Mouse (Mus musculus) liver, adult 2 months (tissue): ENCODE results near the gene Cela1. TPM values are rescaled to one million over a fixed set of nuclear protein-coding genes. Genes with fewer than 3 reads are reported as not detected.

Experiments used
- DNase-seq: peaks from one replicate; pipeline ENCODE4 v3.0.0-alpha.2; 2011; ENCODE audit warnings: low read depth, low spot score; ENCODE audit errors: extremely low read depth
- H3K27ac ChIP-seq: fragments of 200-500 bp; replicated peaks from 2 replicates; pipeline ENCODE4 v1.5.1; 2012; ENCODE audit warnings: low read depth, mild to moderate bottlenecking, control low read depth, inconsistent platforms, low read length; ENCODE audit not compliant: insufficient read depth
- H3K27me3 ChIP-seq: fragments of 200-500 bp; 2 replicates; pipeline ENCODE4 v1.6.1; 2012; ENCODE audit warnings: mild to moderate bottlenecking, moderate library complexity, low read length, inconsistent platforms; ENCODE audit not compliant: control insufficient read depth, insufficient read depth
- H3K36me3 ChIP-seq: fragments of 200-500 bp; 2 replicates; pipeline ENCODE4 v1.6.1; 2012; ENCODE audit warnings: low read length, inconsistent platforms; ENCODE audit not compliant: control insufficient read depth, insufficient read depth
- H3K4me1 ChIP-seq: fragments of 200-500 bp; 2 replicates; pipeline ENCODE4 v1.6.1; 2011; ENCODE audit warnings: low read length; ENCODE audit not compliant: control insufficient read depth, insufficient read depth
- H3K4me3 ChIP-seq: fragments of 200-500 bp; 2 replicates; pipeline ENCODE4 v1.5.1; 2011; ENCODE audit warnings: low read depth, mild to moderate bottlenecking, control low read depth, low read length, moderate library complexity; ENCODE audit not compliant: insufficient read depth
- H3K79me2 ChIP-seq: fragments of 200-500 bp; 2 replicates; pipeline ENCODE4 v1.6.1; 2012; ENCODE audit warnings: inconsistent platforms, mild to moderate bottlenecking, low read length, moderate library complexity; ENCODE audit not compliant: control insufficient read depth, insufficient read depth
- H3K9ac ChIP-seq: fragments of 200-500 bp; 2 replicates; pipeline ENCODE4 v1.6.1; 2012; ENCODE audit warnings: low read depth, mild to moderate bottlenecking, control low read depth, inconsistent platforms, low read length
- CTCF ChIP-seq: fragments of 200-500 bp; IDR thresholded peaks from 2 replicates; pipeline ENCODE4 v1.5.1; 2011; ENCODE audit warnings: low read depth, low read length, control low read depth
- POLR2A ChIP-seq: fragments of 200-500 bp; IDR thresholded peaks from 2 replicates; pipeline ENCODE4 v1.6.1; 2011; ENCODE audit warnings: low read length, control low read depth; ENCODE audit not compliant: insufficient read depth; ENCODE audit errors: extremely low read depth
- WGBS: fragments of 180-500 bp; shearing (Covaris S2); methylation state at CpG from one replicate; pipeline ENCODE4 v1.1.7; 2018; 5-methylcytosine and 5-hydroxymethylcytosine counted together
- polyA plus RNA-seq: library from polyadenylated mRNA; depleted of rRNA; stranded (reverse); fragments of >200 nt; gene quantifications from 2 replicates; pipeline ENCODE4 v1.2.3, GENCODE M21; 2012
- total RNA-seq: library from RNA; depleted of rRNA; stranded (reverse); fragments of >200 nt; gene quantifications from 2 replicates; pipeline ENCODE4 v1.2.3, GENCODE M21; 2014

Cela1 gene
- total and polyA plus RNA-seq, 2 experiments = 58.3 to 199 TPM

- no peak for DNase-seq
- whole genome bisulfite sequencing = 68% methylated on average over 10 of the region's 10 CpGs
- Histone ChIP-seq H3K36me3 (no peaks in the 10 kb centered on the region), H3K4me3 (no peak overlapping the region), H3K79me2 (no peaks in the 10 kb centered on the region), H3K9ac (no peak overlapping the region), H3K27ac (no peak overlapping the region), H3K27me3 (no peaks in the 10 kb centered on the region), H3K4me1 (peaks cover 18% of the 10 kb centered on the region)
- TF ChIP-seq CTCF (no peak), POLR2A (no peak)
Measured at GRCm38 (mm10) chr15:100684450-100684849, 3.3 kb downstream of the Cela1 start.

GRCm38 (mm10) chr15:100683041-100683440 is 4.7 kb downstream of the Cela1 start:
- no peak overlapping the region for H3K4me3 ChIP-seq
- no peaks in the 10 kb centered on the region for H3K27me3 ChIP-seq
- peaks cover 19% of the 10 kb centered on the region for H3K4me1 ChIP-seq
- peak; percentile 79 for DNase-seq
- no peak overlapping the region for H3K9ac ChIP-seq
- WGBS = 35% methylated on average over 2 of the region's 2 CpGs
- no peaks in the 10 kb centered on the region for H3K79me2 ChIP-seq
- H3K27ac ChIP-seq = no peak overlapping the region
- H3K36me3 ChIP-seq = no peaks in the 10 kb centered on the region
- TF ChIP-seq CTCF (peak; percentile 63; the same call in 1 of the 2 replicates), POLR2A (no peak)

DNA sequence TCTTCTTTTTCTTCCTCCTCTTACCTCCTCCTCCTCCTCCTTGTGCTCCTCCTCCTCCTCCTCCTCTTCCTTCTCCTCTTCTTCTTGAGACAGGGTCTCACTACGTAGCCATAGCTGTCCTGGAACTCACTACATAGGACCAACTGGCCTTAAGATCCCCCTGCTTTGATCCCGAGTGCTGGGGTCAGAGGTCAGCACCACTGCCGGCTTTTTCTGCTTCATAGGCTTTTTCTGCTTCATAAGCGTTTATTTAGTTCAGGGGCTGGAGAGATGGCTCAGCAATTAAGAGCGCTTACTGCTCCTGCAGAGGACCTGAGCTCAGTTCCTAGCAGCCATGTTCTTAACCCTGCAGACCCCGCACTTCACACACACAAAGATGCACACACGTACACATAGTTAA is 6.0 kb downstream of the Cela1 start:
- Histone ChIP-seq H3K4me1 (peaks cover 24% of the 10 kb centered on the region), H3K79me2 (no peaks in the 10 kb centered on the region), H3K27ac (no peak overlapping the region; the same call in 1 of the 2 replicates), H3K27me3 (no peaks in the 10 kb centered on the region), H3K36me3 (no peaks in the 10 kb centered on the region), H3K4me3 (no peak overlapping the region), H3K9ac (no peak overlapping the region)
- WGBS = 24% methylated on average over 7 of the region's 7 CpGs
- TF ChIP-seq CTCF = no peak
- TF ChIP-seq POLR2A = no peak
- peak; percentile 52 for DNase-seq

GRCm38 (mm10) chr15:100680381-100680780 is 7.3 kb downstream of the Cela1 start:
- DNase-seq = peak; percentile 45
- WGBS = 2% methylated on average over 3 of the region's 3 CpGs

GRCm38 (mm10) chr15:100679005-100679404 is 8.7 kb downstream of the Cela1 start:
- no peak overlapping the region for H3K9ac ChIP-seq
- TF ChIP-seq POLR2A (no peak), CTCF (no peak)
- 13% methylated on average over 14 of the region's 14 CpGs for WGBS
- no peaks in the 10 kb centered on the region for H3K27me3 ChIP-seq
- peak overlapping the region; percentile 70 for H3K27ac ChIP-seq
- no peaks in the 10 kb centered on the region for H3K79me2 ChIP-seq
- peaks cover 29% of the 10 kb centered on the region for H3K4me1 ChIP-seq
- 0 out of 2 replicates have a peak overlapping the region, but pooled peaks have one; percentile 1 for H3K4me3 ChIP-seq
- DNase-seq = peak; percentile 97
- H3K36me3 ChIP-seq = no peaks in the 10 kb centered on the region

More at GRCm38 (mm10) chr15:100680381-100680780, 7.3 kb downstream of the Cela1 start:
- H3K4me3 ChIP-seq = no peak overlapping the region
- peaks cover 24% of the 10 kb centered on the region for H3K4me1 ChIP-seq
- no peaks in the 10 kb centered on the region for H3K79me2 ChIP-seq
- no peaks in the 10 kb centered on the region for H3K36me3 ChIP-seq
- H3K9ac ChIP-seq = no peak overlapping the region
- TF ChIP-seq POLR2A (no peak), CTCF (no peak)
- no peaks in the 10 kb centered on the region for H3K27me3 ChIP-seq
- H3K27ac ChIP-seq = peak overlapping the region; percentile 27; the same call in 1 of the 2 replicates

DNA sequence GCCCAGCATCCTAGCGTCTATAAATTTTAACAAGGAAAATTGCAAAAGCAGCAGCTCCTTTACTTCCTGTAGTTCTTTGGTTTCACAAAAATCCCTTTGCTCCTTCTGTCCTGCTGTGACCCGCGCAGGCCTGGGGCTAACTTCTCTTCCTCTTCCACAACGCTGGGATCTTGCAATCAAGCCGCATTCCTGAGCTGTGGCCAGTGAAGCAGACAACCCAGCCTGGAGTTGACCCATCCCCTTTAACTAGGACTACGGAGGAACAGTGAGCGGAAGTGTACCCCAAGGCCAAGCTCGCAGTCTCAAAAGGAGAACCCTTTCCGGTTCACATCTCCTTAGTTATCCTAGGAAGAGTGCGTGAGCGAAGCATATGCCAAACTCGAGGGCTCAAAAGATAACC is 9.1 kb downstream of the Cela1 start:
- Histone ChIP-seq H3K27ac (peak overlapping the region; percentile 70), H3K27me3 (no peaks in the 10 kb centered on the region), H3K4me1 (peaks cover 29% of the 10 kb centered on the region), H3K79me2 (no peaks in the 10 kb centered on the region), H3K9ac (no peak overlapping the region), H3K36me3 (no peaks in the 10 kb centered on the region), H3K4me3 (0 out of 2 replicates have a peak overlapping the region, but pooled peaks have one; percentile 1)
- peak; percentile 84 for DNase-seq
- 18% methylated on average over 12 of the region's 12 CpGs for WGBS
- TF ChIP-seq CTCF (no peak), POLR2A (no peak)
